Mouse (Mus musculus): ENCODE measurements around the gene 2010111I01Rik.

- TF ChIP-seq CTCF (IDR thresholded peaks at IDR 0.05; ENCODE audit: low read depth, low read length) (no peak), POLR2A (IDR thresholded peaks at IDR 0.05; ENCODE audit: borderline replicate concordance, low read depth, low read length) (no peak)
These were observed 126.6 kb downstream of the 2010111I01Rik start for GRCm38 (mm10) chr13:63091246-63091645.

Data from bone marrow macrophage, adult 2 months (primary cell).